ENCODE assay signal across 8 mouse cellular contexts in the genomic region with DNA sequence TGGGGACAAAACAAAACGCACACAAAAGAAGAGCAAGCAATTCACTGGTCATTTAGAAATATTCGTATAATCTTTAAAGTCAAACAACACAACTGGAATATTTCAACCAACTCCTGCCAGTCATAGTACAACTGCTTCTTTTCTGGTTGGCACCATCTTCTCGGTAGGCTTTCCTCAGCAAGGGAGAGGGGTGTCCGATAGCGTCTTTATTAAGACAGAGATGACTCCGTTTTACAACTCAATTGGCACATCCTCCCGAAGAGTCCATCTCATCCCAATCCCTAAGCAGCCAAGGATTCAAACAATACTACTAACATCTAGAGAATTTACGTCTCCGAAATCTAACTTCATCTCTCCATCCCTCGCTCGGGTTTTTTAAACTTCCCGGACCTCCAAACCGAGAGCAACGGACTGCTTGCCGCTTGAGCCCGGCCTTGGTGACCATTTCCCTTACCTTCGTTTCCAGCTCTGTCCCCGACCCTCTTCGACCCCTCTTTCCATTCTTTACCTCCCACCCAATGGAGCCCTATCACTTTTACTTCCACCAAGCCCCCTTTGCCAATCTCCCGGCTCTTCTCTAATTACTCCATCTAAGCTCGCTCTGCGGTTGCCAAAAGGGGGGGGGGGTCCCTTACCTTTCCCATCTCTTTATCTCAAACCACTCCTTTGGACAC. TPM values are rescaled to one million over a fixed set of nuclear protein-coding genes. Genes with fewer than 3 reads are reported as not detected.
DNase-seq lines count a peak whose midpoint lies in the region; ATAC-seq and TF ChIP-seq lines count a peak whose summit lies in the region.

No protein-coding gene starts in this region.

- H3K9ac ChIP-seq in hindbrain, postnatal 0 days (replicated peaks; ENCODE audit: low read length), result peak overlapping the region; percentile 72
- H3K9ac ChIP-seq in midbrain, postnatal 0 days (replicated peaks; ENCODE audit: low read length, poor library complexity, severe bottlenecking), result peak overlapping the region; percentile 64

- no peak for TF ChIP-seq CTCF in left cerebral cortex, adult 2 months (IDR thresholded peaks at IDR 0.05)
- no peak for TF ChIP-seq CTCF in hindbrain, postnatal 0 days (IDR thresholded peaks at IDR 0.05; ENCODE audit: low read depth)
- TF ChIP-seq CTCF in midbrain, postnatal 0 days (IDR thresholded peaks at IDR 0.05), result no peak

- no peaks in the 10 kb centered on the region; the same call in 1 of the 2 replicates for H3K27me3 ChIP-seq in embryonic facial prominence, embryonic 10.5 days (replicated peaks; ENCODE audit: low read depth, poor library complexity, severe bottlenecking)
- H3K27me3 ChIP-seq in hindbrain, postnatal 0 days (ENCODE audit: insufficient read depth, low read length), result no peaks in the 10 kb centered on the region
- no peaks in the 10 kb centered on the region for H3K27me3 ChIP-seq in midbrain, postnatal 0 days (ENCODE audit: insufficient read depth, low read length)

- intact Hi-C loops in left cerebral cortex, adult 2 months (cut with DNase I), result loop anchor here (1.0 to 2.0 kb wide), 2 partner anchors 71 to 75 kb away; a partner anchor contains a TSS
- intact Hi-C loops in left cerebral cortex, postnatal 4 days (cut with DNase I), result loop anchor here (10.0 kb wide), 1 partner anchor 71 kb away; a partner anchor contains a TSS

- H3K27ac ChIP-seq in left cerebral cortex, adult 2 months, result peak overlapping the region; percentile 88
- peak overlapping the region; percentile 91 for H3K27ac ChIP-seq in embryonic facial prominence, embryonic 10.5 days (replicated peaks)
- H3K27ac ChIP-seq in hindbrain, postnatal 0 days, result peak overlapping the region; percentile 72
- peak overlapping the region; percentile 8; the same call in 1 of the 2 replicates for H3K27ac ChIP-seq in midbrain, postnatal 0 days (ENCODE audit: low read depth, low read length)

- H3K4me3 ChIP-seq in left cerebral cortex, adult 2 months, result peak overlapping the region; percentile 84
- peak overlapping the region; percentile 91 for H3K4me3 ChIP-seq in embryonic facial prominence, embryonic 10.5 days
- peak overlapping the region; percentile 91 for H3K4me3 ChIP-seq in hindbrain, postnatal 0 days (ENCODE audit: low read length)
- peak overlapping the region; percentile 74 for H3K4me3 ChIP-seq in midbrain, postnatal 0 days (ENCODE audit: low read depth, low read length)

- under 1% methylated on average over 22 of the region's 22 CpGs for WGBS in embryonic facial prominence, embryonic 10.5 days
- WGBS in hindbrain, postnatal 0 days, result under 1% methylated on average over 22 of the region's 22 CpGs
- WGBS in midbrain, postnatal 0 days, result under 1% methylated on average over 22 of the region's 22 CpGs

- peak overlapping the region; percentile 80 for H3K4me2 ChIP-seq in hindbrain, postnatal 0 days (ENCODE audit: low read depth, low read length)
- peak overlapping the region; percentile 75 for H3K4me2 ChIP-seq in midbrain, postnatal 0 days (ENCODE audit: low read depth, low read length, poor library complexity, severe bottlenecking)

- DNase-seq in left cerebral cortex, adult 2 months (ENCODE audit: extremely low spot score in 1 of 2, low spot score in 2 of 2), result no peak
- DNase-seq in left cerebral cortex, adult 8-10 months (ENCODE audit: low spot score in 2 of 2), result no peak
- DNase-seq in embryonic facial prominence, embryonic 10.5 days (ENCODE audit: low spot score), result no peak
- DNase-seq in hindbrain, postnatal 0 days (ENCODE audit: low spot score), result no peak
- no peak for DNase-seq in midbrain, postnatal 0 days (ENCODE audit: low spot score)
- no peak for DNase-seq in urinary bladder, postnatal 10 days (ENCODE audit: low spot score)
- no peak for DNase-seq in left cerebral cortex, postnatal 4 days
- no peak for DNase-seq in kidney, postnatal 10 days

- peaks cover 53% of the 10 kb centered on the region for H3K4me1 ChIP-seq in embryonic facial prominence, embryonic 10.5 days
- peaks cover 11% of the 10 kb centered on the region for H3K4me1 ChIP-seq in hindbrain, postnatal 0 days (ENCODE audit: insufficient read depth, low read length)
- peaks cover 10% of the 10 kb centered on the region; the same call in 1 of the 2 replicates for H3K4me1 ChIP-seq in midbrain, postnatal 0 days (ENCODE audit: insufficient read depth, low read length)

- no peaks in the 10 kb centered on the region for H3K9me3 ChIP-seq in embryonic facial prominence, embryonic 10.5 days
- no peaks in the 10 kb centered on the region for H3K9me3 ChIP-seq in hindbrain, postnatal 0 days (ENCODE audit: low read length)
- H3K9me3 ChIP-seq in midbrain, postnatal 0 days (ENCODE audit: low read length), result no peaks in the 10 kb centered on the region

- no peak for ATAC-seq in hindbrain, postnatal 0 days
- ATAC-seq in midbrain, postnatal 0 days (ENCODE audit: low FRiP score), result no peak; the same call in 1 of the 2 replicates

- H3K36me3 ChIP-seq in embryonic facial prominence, embryonic 10.5 days (replicated peaks), result peaks cover 12% of the 10 kb centered on the region
- H3K36me3 ChIP-seq in hindbrain, postnatal 0 days (ENCODE audit: insufficient read depth, low read length), result no peaks in the 10 kb centered on the region
- H3K36me3 ChIP-seq in midbrain, postnatal 0 days (ENCODE audit: insufficient read depth, low read length), result 0 out of 2 replicates have a peak, but pooled peaks cover 4% of the 10 kb centered on the region

RNA-seq across cellular contexts. Expression of a gene that starts 0.6 kb away (rescaled TPM):
- 10 to 100 TPM; 10.9 to 14.8 TPM for total RNA-seq in left cerebral cortex, adult 2 months (2021)
- 10 to 100 TPM; 10.9 to 15.0 (median 13.4) TPM for total RNA-seq in left cerebral cortex, adult 8-10 months (2022)
- polyA plus RNA-seq in embryonic facial prominence, embryonic 10.5 days (2016; fragmentation: Nextera tagmentation; extraction: Ambion mirVana), result 51.0 and 64.3 TPM in 2 replicates
- 7.7 TPM in 2 replicates for total RNA-seq in hindbrain, postnatal 0 days (2014; rRNA removed)
- polyA plus RNA-seq in hindbrain, postnatal 0 days (2015; fragmentation: Nextera tagmentation; extraction: Ambion mirVana), result 4.3 and 4.4 TPM in 2 replicates
- 4.9 and 5.3 TPM in 2 replicates for total RNA-seq in midbrain, postnatal 0 days (2014; rRNA removed)
- 3.7 and 4.6 TPM in 2 replicates for polyA plus RNA-seq in midbrain, postnatal 0 days (2015; fragmentation: Nextera tagmentation; extraction: Ambion mirVana)
- total RNA-seq in left cerebral cortex, postnatal 4 days (2021), result 1 to 10 TPM; 9.1 to 9.7 TPM

Comparison
In these comparisons a context has a peak if more than half of its experiments do, and no peak if none do; other contexts are left out.
1. H3K27ac ChIP-seq: peak in every context shown above with its lines; median percentile 91 in embryonic facial prominence, embryonic 10.5 days; 88 in left cerebral cortex, adult 2 months; 72 in hindbrain, postnatal 0 days; 8 in midbrain, postnatal 0 days.